Mouse (Mus musculus) adrenal gland, adult 18-20 months (tissue): ENCODE results near the gene Col15a1. TPM values are rescaled to one million over a fixed set of nuclear protein-coding genes. Genes with fewer than 3 reads are reported as not detected.
A peak's percentile ranks its signal among the peaks of the same experiment; 100 is the strongest.

ENCODE experiments used
- DNase-seq, 2 experiments: peaks; one replicate each; pipeline ENCODE4 v3.0.0; 2021 to 2022; ENCODE audit warnings: low spot score in 2 of 2
- total RNA-seq, 2 experiments: library from RNA; stranded (reverse); gene quantifications; 1 replicate in 1 of 2; 2 replicates in 1 of 2; pipeline ENCODE4 v1.2.3; 2021

The Col15a1 gene
- total RNA-seq, 2 experiments from 2014 or later = 16.7 to 53.8 TPM

DNA sequence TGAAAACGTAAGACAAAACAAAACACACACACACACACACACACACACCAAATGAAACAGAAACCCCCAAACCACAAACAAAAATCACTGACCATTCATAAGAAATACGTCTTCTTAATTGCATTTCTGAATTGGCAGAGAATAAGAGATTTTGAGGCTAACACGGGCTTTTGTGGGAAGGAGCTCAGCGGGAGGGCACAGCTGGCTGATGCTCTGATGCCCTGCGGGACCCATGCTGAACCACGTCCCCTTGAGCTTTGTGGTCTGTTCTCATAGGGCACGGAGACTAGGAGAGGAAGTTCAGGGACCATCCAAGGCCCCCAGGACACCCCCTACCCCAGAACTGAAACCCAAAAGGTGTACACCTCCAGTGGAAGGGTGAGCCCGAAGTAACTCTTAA is 134.7 kb downstream of the Col15a1 start:
- no peak for DNase-seq

DNA sequence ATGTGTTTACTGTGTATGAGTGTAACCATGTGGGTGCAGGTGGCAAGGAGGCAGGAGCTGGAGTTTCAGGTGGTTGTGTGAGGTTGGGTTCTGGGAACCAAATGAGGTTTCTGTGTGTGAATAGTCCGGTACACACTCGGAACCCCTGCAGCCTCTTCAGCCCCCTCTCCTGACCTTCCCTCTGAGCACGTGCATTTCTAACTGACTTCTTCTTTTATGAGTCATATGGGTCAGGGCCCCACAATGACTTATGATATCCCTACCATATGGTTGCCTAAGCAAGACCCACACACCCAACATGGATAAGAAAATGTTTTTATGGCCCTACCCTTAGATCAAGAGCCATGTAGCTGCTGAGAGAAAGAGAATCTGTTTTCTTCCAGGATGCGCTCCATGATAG is 139.1 kb downstream of the Col15a1 start:
- no peak for DNase-seq

DNA sequence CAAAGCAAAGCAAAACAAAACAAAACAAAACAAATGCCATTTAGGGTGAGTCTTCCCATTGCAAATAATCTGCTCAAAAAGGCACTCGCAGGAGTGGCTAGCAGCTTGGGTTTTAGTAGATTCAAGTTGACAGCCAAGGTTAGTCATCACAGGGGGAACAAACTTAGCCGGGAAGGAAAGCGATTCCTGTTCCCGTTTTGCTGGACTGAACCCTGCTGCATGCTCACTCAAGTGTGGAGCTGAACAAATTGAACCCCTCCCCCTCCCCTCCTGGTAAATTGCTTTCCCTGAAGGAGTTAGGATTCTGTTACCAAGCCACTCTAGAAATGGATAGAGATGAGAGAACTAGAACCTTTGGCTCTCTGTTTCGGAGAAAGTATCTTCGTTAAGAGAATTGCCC is 141.8 kb downstream of the Col15a1 start:
- DNase-seq = no peak

DNA sequence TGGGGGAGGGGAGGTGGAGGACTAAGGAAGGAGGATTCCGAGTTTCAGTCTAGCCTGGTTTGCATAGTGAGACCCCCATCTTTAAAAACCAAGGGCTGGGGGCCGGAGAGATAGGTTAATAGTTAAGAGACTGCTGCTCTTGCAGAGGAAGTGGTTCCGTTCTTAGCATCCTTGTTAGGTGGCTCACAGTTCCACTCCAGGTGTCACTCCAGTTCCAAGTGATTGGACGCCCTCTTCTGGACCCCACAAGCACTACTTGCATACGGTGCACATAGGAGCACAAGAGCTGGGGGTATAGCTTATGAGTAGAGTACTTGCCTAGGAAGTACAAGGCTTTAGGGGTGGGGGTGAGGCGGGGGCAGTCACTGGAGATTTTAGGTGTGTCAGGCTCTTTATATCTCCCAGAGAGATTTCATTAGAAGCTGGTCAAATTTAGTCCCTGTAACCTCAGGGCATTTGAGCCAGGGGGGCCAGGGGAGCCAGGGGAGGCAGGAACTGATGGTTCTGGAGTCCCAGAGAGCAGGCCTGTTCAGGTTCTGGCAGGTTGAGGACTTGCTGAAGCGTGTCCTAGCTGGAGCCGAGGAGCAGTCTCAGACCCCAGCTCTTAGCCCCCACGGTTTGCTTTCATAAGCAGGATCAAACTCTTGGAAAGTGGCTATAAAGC is 143.6 kb downstream of the Col15a1 start:
- peak in 1 of 2 experiments; percentile 14 for DNase-seq

DNA sequence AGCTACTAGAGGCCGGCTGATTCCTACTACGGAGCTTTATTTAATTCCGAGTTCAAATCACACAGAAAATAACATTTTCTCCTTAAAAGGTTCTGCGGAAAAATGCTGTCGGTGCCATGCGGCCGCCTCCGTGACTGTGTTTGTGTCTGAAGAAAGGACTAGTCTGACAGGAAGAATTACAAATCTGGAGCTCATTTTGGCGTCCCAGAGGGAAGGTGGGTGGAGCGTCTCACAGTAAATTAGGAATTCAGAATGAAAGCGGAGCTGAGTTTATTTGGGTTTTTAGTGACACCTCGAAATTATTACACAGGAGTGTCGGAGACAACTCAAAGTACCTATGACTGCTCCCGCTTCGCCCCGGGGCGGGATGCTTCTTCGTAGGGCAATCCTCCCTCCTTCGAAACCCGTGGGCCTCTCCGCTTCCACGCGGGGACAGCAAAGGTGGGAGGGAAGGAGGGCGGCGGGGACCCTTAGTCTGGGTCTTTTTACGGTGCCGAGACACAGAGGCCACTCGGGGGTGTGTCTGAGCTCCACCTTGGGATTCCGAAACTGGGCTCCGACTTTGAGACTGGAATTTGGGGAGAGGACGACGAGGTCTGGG is 144.2 kb downstream of the Col15a1 start:
- DNase-seq = peak; percentile 51 to 52

DNA sequence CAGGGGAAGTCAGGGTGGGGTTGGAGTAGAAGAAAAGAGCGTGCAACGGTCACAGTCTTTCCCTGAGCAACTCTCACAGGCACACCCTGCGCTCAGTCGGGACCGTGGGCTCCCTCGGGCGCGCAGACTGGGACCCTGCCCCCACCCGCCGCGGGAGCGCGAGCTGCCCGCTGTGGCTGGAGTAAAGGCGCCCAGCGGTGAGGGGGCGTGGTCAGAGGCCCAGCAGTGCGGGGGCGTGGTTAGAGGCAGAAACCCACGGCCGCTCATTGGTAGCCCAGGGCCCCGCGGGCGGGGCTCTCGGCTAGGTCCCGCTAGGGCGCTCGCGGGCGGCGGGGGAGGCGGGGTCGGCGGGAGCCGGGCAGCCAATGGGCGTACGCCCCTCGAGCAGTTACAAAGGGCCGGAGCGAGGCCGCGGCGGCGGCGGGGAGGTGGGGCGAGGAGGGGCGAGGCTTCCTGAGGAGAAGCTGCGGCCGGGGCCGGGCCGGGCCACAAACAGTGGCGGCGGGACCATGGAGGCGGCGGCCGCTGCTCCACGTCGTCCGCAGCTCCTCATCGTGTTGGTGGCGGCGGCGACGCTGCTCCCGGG is 144.9 kb downstream of the Col15a1 start, which contains the start of gene Tgfbr1:
Tgfbr1 (plus strand) TSS at position 420 of the 586 bp plus-strand sequence.
- peak; percentile 97 for DNase-seq

DNA sequence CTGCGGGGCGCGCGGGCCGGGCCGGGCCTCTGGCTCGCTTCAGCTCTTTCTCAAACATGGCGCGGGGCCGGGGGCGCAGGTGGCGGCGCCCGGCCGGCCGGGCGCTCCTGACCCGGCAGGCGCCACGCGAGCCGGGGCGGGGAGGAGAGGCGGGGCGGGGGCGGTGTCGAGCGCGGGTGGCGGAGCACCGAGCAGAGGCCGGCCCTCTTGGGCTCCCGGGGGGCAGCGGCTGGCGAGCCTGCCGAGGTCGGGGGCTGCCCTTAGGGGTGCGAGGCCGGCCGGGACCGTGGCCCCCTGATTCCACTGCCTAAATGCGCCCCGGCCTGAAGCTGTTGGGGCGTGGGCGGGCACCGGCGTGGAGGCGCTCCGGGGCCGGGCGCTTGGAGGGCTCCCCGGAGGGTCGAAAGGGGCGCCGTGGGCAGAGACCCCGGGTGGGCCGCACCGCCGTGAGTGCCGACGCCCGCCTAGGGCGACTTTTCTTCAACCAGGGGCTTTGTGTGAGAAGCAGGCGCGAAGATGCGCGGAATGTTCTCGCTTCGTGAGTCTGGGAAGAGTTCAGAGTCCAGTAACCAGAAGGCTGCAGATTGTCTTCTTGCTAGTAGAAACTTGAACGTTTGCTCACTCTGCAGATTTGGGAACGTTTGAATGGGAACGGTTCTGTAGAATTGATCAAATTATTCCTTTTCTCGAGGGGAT is 145.6 kb downstream of the Col15a1 start:
- peak; percentile 75 to 77 for DNase-seq

DNA sequence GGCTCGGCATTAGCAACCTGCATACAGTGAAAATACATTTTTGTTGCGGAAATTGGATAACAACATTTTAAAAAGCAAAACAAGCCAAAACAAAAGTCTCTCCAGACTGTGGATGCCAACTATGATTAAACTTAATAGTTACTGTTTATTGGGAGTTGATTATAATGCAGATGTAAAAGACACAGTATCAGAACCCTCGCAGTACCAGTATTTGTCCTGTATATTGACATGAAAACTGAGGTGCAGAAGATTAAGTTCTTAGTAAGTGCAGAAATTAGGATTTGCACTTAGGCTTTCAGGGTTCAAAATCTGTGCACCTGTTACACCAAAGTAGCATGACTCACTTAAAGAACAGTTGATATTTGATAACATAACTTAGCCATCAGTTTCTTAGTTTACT is 146.3 kb downstream of the Col15a1 start:
- DNase-seq = no peak

DNA sequence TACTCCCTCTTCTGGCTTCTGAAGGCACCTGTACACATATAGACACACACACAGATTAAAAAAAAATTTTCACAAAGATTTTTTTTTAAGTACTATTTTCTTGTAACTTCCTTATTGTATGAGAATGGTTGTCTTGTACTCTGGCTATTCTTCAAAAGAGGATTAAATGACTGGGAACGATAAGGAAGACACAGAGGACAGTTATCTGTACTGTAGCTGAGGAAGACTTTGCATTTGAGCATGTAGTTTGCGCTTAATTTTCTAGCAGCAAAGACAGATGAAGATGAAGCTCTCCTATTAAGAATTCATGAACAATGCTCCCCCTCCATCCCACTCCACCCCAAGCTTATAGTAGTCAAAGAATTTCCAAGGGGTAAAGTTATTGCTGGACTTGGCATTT is 154.7 kb downstream of the Col15a1 start:
- DNase-seq = no peak

Other genes with a start within 250 kb of the Col15a1 start
- under 1 TPM; 0.27 to 0.35 TPM for gene Gabbr2, start 216.3 kb upstream of the Col15a1 start, total RNA-seq
- gene Anks6, start 150.7 kb upstream of the Col15a1 start, total RNA-seq = 1 to 10 TPM; 3.6 to 4.7 TPM
- 1 to 10 TPM in 1 of 2 experiments, under 1 TPM in 1; 0.73 to 1.1 TPM for gene Galnt12, start 116.3 kb upstream of the Col15a1 start, total RNA-seq
- 10 to 100 TPM; 33.4 to 42.4 TPM for gene Tgfbr1, start 145.1 kb downstream of the Col15a1 start, total RNA-seq